Mouse (Mus musculus): ENCODE data around the gene Nrxn2.

- TF ChIP-seq POLR2A (IDR thresholded peaks at IDR 0.05; ENCODE audit: insufficient read length, low read depth) (no peak), MAX (IDR thresholded peaks at IDR 0.05; ENCODE audit: low read depth) (no peak), USF1 (IDR thresholded peaks at IDR 0.05; ENCODE audit: low read depth) (no peak), MYOG (IDR thresholded peaks at IDR 0.05; ENCODE audit: control insufficient read depth in 1 of 3, insufficient read depth in 1 of 3, insufficient read length in 2 of 3, low read depth in 2 of 3) (no peak), MYOD1 (IDR thresholded peaks at IDR 0.05; ENCODE audit: control insufficient read depth in 1 of 3, insufficient read length in 2 of 3, low read depth in 2 of 3) (no peak), CEBPB (IDR thresholded peaks at IDR 0.05; ENCODE audit: insufficient read depth, poor library complexity, severe bottlenecking) (no peak), SRF (IDR thresholded peaks at IDR 0.05; ENCODE audit: control insufficient read depth, insufficient read length, low read depth) (no peak), E2F4 (IDR thresholded peaks at IDR 0.05; ENCODE audit: insufficient read depth) (no peak)
Observed at GRCm38 (mm10) chr19:6542367-6543034, 124.0 kb downstream of the Nrxn2 start, which contains the start of gene Slc22a12.
